Mouse (Mus musculus): ENCODE data around the gene Ctsl. TPM values are rescaled to one million over a fixed set of nuclear protein-coding genes. Genes with fewer than 3 reads are reported as not detected.

The Ctsl gene
- polyA plus RNA-seq, 1 experiment from 2014 or later = 477 TPM

- H3K27me3 ChIP-seq (ENCODE audit: control insufficient read depth, insufficient read depth, low read length) = no peaks in the 10 kb centered on the region
- WGBS = 83% methylated on average over 3 of the region's 3 CpGs
- H3K27ac ChIP-seq (ENCODE audit: low read length) = no peak overlapping the region
- no peak overlapping the region for H3K4me3 ChIP-seq (ENCODE audit: low read length)
- H3K36me3 ChIP-seq (ENCODE audit: control insufficient read depth, insufficient read depth) = no peaks in the 10 kb centered on the region
- H3K9ac ChIP-seq (ENCODE audit: low read length) = no peak overlapping the region
- H3K4me2 ChIP-seq (ENCODE audit: low read depth, low read length) = no peak overlapping the region
- no peaks in the 10 kb centered on the region for H3K9me3 ChIP-seq (replicated peaks; ENCODE audit: control insufficient read depth, low read length)
- ATAC-seq (replicated peaks; ENCODE audit: extremely low read depth, insufficient read depth, low FRiP score) = no peak
- H3K4me1 ChIP-seq (ENCODE audit: control insufficient read depth, insufficient read depth, low read length) = no peaks in the 10 kb centered on the region
Measured at GRCm38 (mm10) chr13:64384937-64385336, 14.2 kb upstream of the Ctsl start.

GRCm38 (mm10) chr13:64380251-64380650, 9.6 kb upstream of the Ctsl start:
- Histone ChIP-seq H3K4me1 (ENCODE audit: control insufficient read depth, insufficient read depth, low read length) (peaks cover 2% of the 10 kb centered on the region; the same call in 1 of the 2 replicates), H3K27me3 (ENCODE audit: control insufficient read depth, insufficient read depth, low read length) (no peaks in the 10 kb centered on the region), H3K9ac (ENCODE audit: low read length) (no peak overlapping the region), H3K36me3 (ENCODE audit: control insufficient read depth, insufficient read depth) (no peaks in the 10 kb centered on the region), H3K27ac (ENCODE audit: low read length) (no peak overlapping the region), H3K4me3 (ENCODE audit: low read length) (no peak overlapping the region), H3K4me2 (ENCODE audit: low read depth, low read length) (no peak overlapping the region), H3K9me3 (replicated peaks; ENCODE audit: control insufficient read depth, low read length) (no peaks in the 10 kb centered on the region)
- 76% methylated on average over 2 of the region's 2 CpGs for WGBS
- no peak for ATAC-seq (replicated peaks; ENCODE audit: extremely low read depth, insufficient read depth, low FRiP score)

- H3K36me3 ChIP-seq (ENCODE audit: control insufficient read depth, insufficient read depth) = no peaks in the 10 kb centered on the region
- no peaks in the 10 kb centered on the region for H3K27me3 ChIP-seq (ENCODE audit: control insufficient read depth, insufficient read depth, low read length)
- H3K9me3 ChIP-seq (replicated peaks; ENCODE audit: control insufficient read depth, low read length) = no peaks in the 10 kb centered on the region
- H3K27ac ChIP-seq (ENCODE audit: low read length) = no peak overlapping the region
- H3K4me3 ChIP-seq (ENCODE audit: low read length) = no peak overlapping the region
- ATAC-seq (replicated peaks; ENCODE audit: extremely low read depth, insufficient read depth, low FRiP score) = no peak
- 78% methylated on average over 4 of the region's 4 CpGs for WGBS
- H3K4me2 ChIP-seq (ENCODE audit: low read depth, low read length) = no peak overlapping the region
- H3K4me1 ChIP-seq (ENCODE audit: control insufficient read depth, insufficient read depth, low read length) = peaks cover 9% of the 10 kb centered on the region
- H3K9ac ChIP-seq (ENCODE audit: low read length) = no peak overlapping the region
Measured at GRCm38 (mm10) chr13:64378601-64379000, 7.9 kb upstream of the Ctsl start.

- ATAC-seq (replicated peaks; ENCODE audit: extremely low read depth, insufficient read depth, low FRiP score) = no peak
- no peak overlapping the region for H3K9ac ChIP-seq (ENCODE audit: low read length)
Measured at GRCm38 (mm10) chr13:64376472-64376871, 5.8 kb upstream of the Ctsl start.

GRCm38 (mm10) chr13:64375160-64375559, 4.5 kb upstream of the Ctsl start:
- peak; percentile 21; the same call in 1 of the 2 replicates for ATAC-seq (replicated peaks; ENCODE audit: extremely low read depth, insufficient read depth, low FRiP score)
- no peaks in the 10 kb centered on the region for H3K9me3 ChIP-seq (replicated peaks; ENCODE audit: control insufficient read depth, low read length)
- no peak overlapping the region for H3K9ac ChIP-seq (ENCODE audit: low read length)
- no peaks in the 10 kb centered on the region for H3K27me3 ChIP-seq (ENCODE audit: control insufficient read depth, insufficient read depth, low read length)
- H3K4me1 ChIP-seq (ENCODE audit: control insufficient read depth, insufficient read depth, low read length) = peaks cover 11% of the 10 kb centered on the region
- 21% methylated on average over 7 of the region's 7 CpGs for WGBS
- no peak overlapping the region for H3K4me3 ChIP-seq (ENCODE audit: low read length)
- H3K27ac ChIP-seq (ENCODE audit: low read length) = no peak overlapping the region
- H3K36me3 ChIP-seq (ENCODE audit: control insufficient read depth, insufficient read depth) = no peaks in the 10 kb centered on the region
- H3K4me2 ChIP-seq (ENCODE audit: low read depth, low read length) = no peak overlapping the region

More at GRCm38 (mm10) chr13:64376472-64376871, 5.8 kb upstream of the Ctsl start:
- H3K9me3 ChIP-seq (replicated peaks; ENCODE audit: control insufficient read depth, low read length) = no peaks in the 10 kb centered on the region
- no peak overlapping the region for H3K4me3 ChIP-seq (ENCODE audit: low read length)
- H3K4me2 ChIP-seq (ENCODE audit: low read depth, low read length) = no peak overlapping the region
- no peaks in the 10 kb centered on the region for H3K27me3 ChIP-seq (ENCODE audit: control insufficient read depth, insufficient read depth, low read length)
- H3K27ac ChIP-seq (ENCODE audit: low read length) = no peak overlapping the region
- H3K4me1 ChIP-seq (ENCODE audit: control insufficient read depth, insufficient read depth, low read length) = peaks cover 9% of the 10 kb centered on the region
- H3K36me3 ChIP-seq (ENCODE audit: control insufficient read depth, insufficient read depth) = no peaks in the 10 kb centered on the region
- 83% methylated on average over 2 of the region's 2 CpGs for WGBS

GRCm38 (mm10) chr13:64373695-64374094, 3.0 kb upstream of the Ctsl start:
- no peak overlapping the region for H3K4me3 ChIP-seq (ENCODE audit: low read length)
- no peak overlapping the region for H3K4me2 ChIP-seq (ENCODE audit: low read depth, low read length)
- H3K36me3 ChIP-seq (ENCODE audit: control insufficient read depth, insufficient read depth) = no peaks in the 10 kb centered on the region
- H3K4me1 ChIP-seq (ENCODE audit: control insufficient read depth, insufficient read depth, low read length) = peaks cover 17% of the 10 kb centered on the region
- no peak overlapping the region for H3K9ac ChIP-seq (ENCODE audit: low read length)
- ATAC-seq (replicated peaks; ENCODE audit: extremely low read depth, insufficient read depth, low FRiP score) = no peak
- H3K27ac ChIP-seq (ENCODE audit: low read length) = peak overlapping the region; percentile 27; the same call in 1 of the 2 replicates
- whole genome bisulfite sequencing = 2% methylated on average over 1 of the region's 1 CpGs
- no peaks in the 10 kb centered on the region for H3K9me3 ChIP-seq (replicated peaks; ENCODE audit: control insufficient read depth, low read length)
- no peaks in the 10 kb centered on the region for H3K27me3 ChIP-seq (ENCODE audit: control insufficient read depth, insufficient read depth, low read length)

GRCm38 (mm10) chr13:64369805-64370172, 901 bp downstream of the Ctsl start:
- peak; percentile 68 for ATAC-seq (replicated peaks; ENCODE audit: extremely low read depth, insufficient read depth, low FRiP score)
- under 1% methylated on average over 25 of the region's 29 CpGs for WGBS
- Histone ChIP-seq H3K27me3 (ENCODE audit: control insufficient read depth, insufficient read depth, low read length) (no peaks in the 10 kb centered on the region), H3K4me1 (ENCODE audit: control insufficient read depth, insufficient read depth, low read length) (peaks cover 14% of the 10 kb centered on the region), H3K9me3 (replicated peaks; ENCODE audit: control insufficient read depth, low read length) (no peaks in the 10 kb centered on the region), H3K36me3 (ENCODE audit: control insufficient read depth, insufficient read depth) (peaks cover 27% of the 10 kb centered on the region), H3K9ac (ENCODE audit: low read length) (peak overlapping the region; percentile 91), H3K27ac (ENCODE audit: low read length) (peak overlapping the region; percentile 85), H3K4me2 (ENCODE audit: low read depth, low read length) (peak overlapping the region; percentile 93), H3K4me3 (ENCODE audit: low read length) (peak overlapping the region; percentile 95)

GRCm38 (mm10) chr13:64368596-64368995, 2.1 kb downstream of the Ctsl start:
- no peak overlapping the region for H3K27ac ChIP-seq (ENCODE audit: low read length)
- H3K9ac ChIP-seq (ENCODE audit: low read length) = 0 out of 2 replicates have a peak overlapping the region, but pooled peaks have one; percentile 58
- H3K27me3 ChIP-seq (ENCODE audit: control insufficient read depth, insufficient read depth, low read length) = no peaks in the 10 kb centered on the region
- 85% methylated on average over 1 of the region's 1 CpGs for WGBS
- H3K4me1 ChIP-seq (ENCODE audit: control insufficient read depth, insufficient read depth, low read length) = peaks cover 11% of the 10 kb centered on the region
- H3K36me3 ChIP-seq (ENCODE audit: control insufficient read depth, insufficient read depth) = peaks cover 36% of the 10 kb centered on the region
- H3K4me3 ChIP-seq (ENCODE audit: low read length) = peak overlapping the region; percentile 95
- no peak for ATAC-seq (replicated peaks; ENCODE audit: extremely low read depth, insufficient read depth, low FRiP score)
- no peaks in the 10 kb centered on the region for H3K9me3 ChIP-seq (replicated peaks; ENCODE audit: control insufficient read depth, low read length)
- peak overlapping the region; percentile 93 for H3K4me2 ChIP-seq (ENCODE audit: low read depth, low read length)

GRCm38 (mm10) chr13:64367615-64368014, 3.1 kb downstream of the Ctsl start:
- ATAC-seq (replicated peaks; ENCODE audit: extremely low read depth, insufficient read depth, low FRiP score) = no peak
- Histone ChIP-seq H3K27ac (ENCODE audit: low read length) (no peak overlapping the region), H3K27me3 (ENCODE audit: control insufficient read depth, insufficient read depth, low read length) (no peaks in the 10 kb centered on the region), H3K4me2 (ENCODE audit: low read depth, low read length) (no peak overlapping the region), H3K4me1 (ENCODE audit: control insufficient read depth, insufficient read depth, low read length) (peaks cover 11% of the 10 kb centered on the region), H3K9ac (ENCODE audit: low read length) (no peak overlapping the region), H3K36me3 (ENCODE audit: control insufficient read depth, insufficient read depth) (peaks cover 42% of the 10 kb centered on the region), H3K9me3 (replicated peaks; ENCODE audit: control insufficient read depth, low read length) (no peaks in the 10 kb centered on the region), H3K4me3 (ENCODE audit: low read length) (no peak overlapping the region)
- 91% methylated on average over 5 of the region's 5 CpGs for WGBS

All from heart, embryonic 16.5 days (tissue).